Mouse (Mus musculus) kidney, adult 2 months (tissue): Measurements from ENCODE around the gene Prkg1.

Source experiments
- CTCF ChIP-seq: fragments of 200-500 bp; conservative IDR thresholded peaks from 2 replicates; pipeline ENCODE4 v1.5.1; 2011; ENCODE audit warnings: low read depth, mild to moderate bottlenecking, control low read depth, low read length, moderate library complexity, mixed read lengths; ENCODE audit not compliant: insufficient read depth, insufficient read length
- POLR2A ChIP-seq: fragments of 200-500 bp; IDR thresholded peaks from one replicate; pipeline ENCODE4 v1.6.1; 2011; ENCODE audit warnings: low read depth, low read length, control low read depth

DNA sequence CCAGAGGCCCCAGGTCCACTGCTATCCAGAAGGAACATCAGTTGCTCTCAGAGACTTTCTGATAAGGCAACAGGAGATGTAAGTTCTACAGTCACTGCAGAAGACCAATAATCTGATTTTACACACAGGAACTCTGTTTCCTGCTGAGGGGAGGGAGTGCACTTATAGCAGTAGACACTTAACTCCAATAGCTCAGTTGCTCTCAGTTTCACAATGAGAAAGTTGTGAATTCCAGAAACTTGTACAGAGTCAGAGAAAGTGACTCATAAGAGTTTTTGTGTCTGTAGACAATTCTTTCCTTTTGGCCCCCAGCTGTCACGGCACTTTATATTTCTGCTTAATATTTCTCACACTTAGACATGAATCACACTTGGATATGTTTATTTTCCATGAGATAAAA, 840.8 kb downstream of the Prkg1 start:
- TF ChIP-seq POLR2A (no peak), CTCF (no peak)
